Mouse (Mus musculus) embryonic facial prominence, embryonic 14.5 days (tissue): Measurements from ENCODE around the gene Letm1. TPM values are rescaled to one million over a fixed set of nuclear protein-coding genes. Genes with fewer than 3 reads are reported as not detected.
A peak's percentile ranks its signal among the peaks of the same experiment; 100 is the strongest.

Experiments
- ATAC-seq: fragments of 200-750 bp; cut with Nextera tagmentation; 2 replicates; pipeline ENCODE4 v1.8.0; 2017; ENCODE audit warnings: low read depth, moderate number of reproducible peaks, moderate TSS enrichment
- DNase-seq: peaks from one replicate; pipeline ENCODE4 v3.0.0-alpha.2; 2015; ENCODE audit warnings: low spot score
- H3K27ac ChIP-seq: fragments of 300-500 bp; sonication (generic); replicated peaks from 2 replicates; pipeline ENCODE4 v1.5.1; 2014; ENCODE audit warnings: low read depth, mild to moderate bottlenecking, low read length, moderate library complexity
- H3K27me3 ChIP-seq: fragments of 300-500 bp; sonication (generic); replicated peaks from 2 replicates; pipeline ENCODE4 v1.6.1; 2014; ENCODE audit warnings: low read length; ENCODE audit not compliant: control insufficient read depth, insufficient read depth
- H3K36me3 ChIP-seq: fragments of 300-500 bp; sonication (generic); 2 replicates; pipeline ENCODE4 v1.6.1; 2014; ENCODE audit warnings: low read length, mixed read lengths; ENCODE audit not compliant: control insufficient read depth, insufficient read depth
- H3K4me1 ChIP-seq: fragments of 300-500 bp; sonication (generic); 2 replicates; pipeline ENCODE4 v1.6.1; 2014; ENCODE audit warnings: antibody characterized with exemption, low read length; ENCODE audit not compliant: control insufficient read depth, insufficient read depth
- H3K4me2 ChIP-seq: fragments of 300-500 bp; sonication (generic); 2 replicates; pipeline ENCODE4 v1.6.1; 2014; ENCODE audit warnings: low read depth, mild to moderate bottlenecking, low read length, moderate library complexity, mixed read lengths
- H3K4me3 ChIP-seq: fragments of 300-500 bp; sonication (generic); 2 replicates; pipeline ENCODE4 v1.5.1; 2014; ENCODE audit warnings: low read depth, mild to moderate bottlenecking, low read length
- H3K9ac ChIP-seq: fragments of 300-500 bp; sonication (generic); 2 replicates; pipeline ENCODE4 v1.6.1; 2014; ENCODE audit warnings: low read depth, mild to moderate bottlenecking, low read length, moderate library complexity, mixed read lengths
- H3K9me3 ChIP-seq: fragments of 300-500 bp; sonication (generic); 2 replicates; pipeline ENCODE4 v1.6.1; 2016; ENCODE audit warnings: low read length; ENCODE audit not compliant: control insufficient read depth
- WGBS: fragments of 180-500 bp; shearing (Covaris S2); extraction: QIAGEN DNeasy Blood & Tissue Kit; methylation state at CpG from one replicate; pipeline ENCODE4 v1.1.7; 2014; 5-methylcytosine and 5-hydroxymethylcytosine counted together
- polyA plus RNA-seq: library from polyadenylated mRNA; unstranded; fragments of >200 nt; fragmentation: Nextera tagmentation; extraction: Ambion mirVana; gene quantifications from 2 replicates; pipeline ENCODE4 v1.2.1, GENCODE M21; 2014

Letm1 gene
- polyA plus RNA-seq, 1 experiment from 2014 or later = 39.5 TPM

DNA sequence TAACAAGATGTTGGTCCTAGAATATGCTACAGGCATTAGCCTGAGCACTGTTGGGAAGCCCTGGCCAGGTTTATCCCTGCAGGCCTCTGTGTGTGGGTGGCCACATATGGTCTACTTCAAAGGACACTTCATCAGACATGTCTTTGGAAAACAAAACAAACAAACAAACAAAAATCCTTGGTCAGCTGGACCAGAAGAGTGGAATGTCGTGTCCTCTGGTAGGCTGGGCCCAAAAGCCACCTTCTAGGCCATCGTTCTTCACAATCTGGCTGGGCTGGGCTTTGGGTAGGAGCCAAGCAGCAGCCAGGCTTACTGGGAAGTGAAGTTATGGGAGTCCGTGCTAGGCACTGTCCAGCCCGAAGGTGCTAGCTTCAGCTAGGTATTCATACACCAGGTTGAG, 75.5 kb downstream of the Letm1 start:
- no peak for ATAC-seq
- peaks cover 6% of the 10 kb centered on the region for H3K4me1 ChIP-seq

GRCm38 (mm10) chr5:33706350-33706629, 76.3 kb downstream of the Letm1 start:
- Histone ChIP-seq H3K27me3 (no peaks in the 10 kb centered on the region), H3K4me1 (peaks cover 6% of the 10 kb centered on the region), H3K36me3 (no peaks in the 10 kb centered on the region), H3K4me3 (no peak overlapping the region), H3K27ac (peak overlapping the region; percentile 10; the same call in 1 of the 2 replicates), H3K4me2 (no peak overlapping the region), H3K9me3 (no peaks in the 10 kb centered on the region), H3K9ac (no peak overlapping the region)
- ATAC-seq = no peak
- DNase-seq = no peak
- 93% methylated on average over 1 of the region's 1 CpGs for WGBS

More for the DNA sequence above, 75.5 kb downstream of the Letm1 start:
- H3K4me3 ChIP-seq = no peak overlapping the region
- no peak overlapping the region for H3K27ac ChIP-seq
- no peak overlapping the region for H3K4me2 ChIP-seq
- no peaks in the 10 kb centered on the region for H3K9me3 ChIP-seq
- 63% methylated on average over 4 of the region's 4 CpGs for WGBS
- H3K36me3 ChIP-seq = no peaks in the 10 kb centered on the region
- H3K9ac ChIP-seq = no peak overlapping the region
- DNase-seq = no peak
- no peaks in the 10 kb centered on the region for H3K27me3 ChIP-seq

GRCm38 (mm10) chr5:33705612-33706349, 76.8 kb downstream of the Letm1 start:
- H3K4me2 ChIP-seq = no peak overlapping the region
- 39% methylated on average over 7 of the region's 9 CpGs for WGBS
- H3K9ac ChIP-seq = no peak overlapping the region
- no peak overlapping the region for H3K4me3 ChIP-seq
- H3K4me1 ChIP-seq = peaks cover 8% of the 10 kb centered on the region
- no peak for DNase-seq
- peak; percentile 34 for ATAC-seq
- H3K36me3 ChIP-seq = no peaks in the 10 kb centered on the region
- no peaks in the 10 kb centered on the region for H3K27me3 ChIP-seq
- peak overlapping the region; percentile 10; the same call in 1 of the 2 replicates for H3K27ac ChIP-seq
- no peaks in the 10 kb centered on the region for H3K9me3 ChIP-seq

GRCm38 (mm10) chr5:33704945-33705611, 77.5 kb downstream of the Letm1 start:
- H3K4me1 ChIP-seq = peaks cover 15% of the 10 kb centered on the region
- H3K4me3 ChIP-seq = no peak overlapping the region
- no peak for DNase-seq
- no peaks in the 10 kb centered on the region for H3K9me3 ChIP-seq
- no peak overlapping the region for H3K4me2 ChIP-seq
- no peak overlapping the region for H3K27ac ChIP-seq
- H3K9ac ChIP-seq = no peak overlapping the region
- 13% methylated on average over 3 of the region's 11 CpGs for WGBS
- H3K27me3 ChIP-seq = no peaks in the 10 kb centered on the region
- ATAC-seq = peak; percentile 44; the same call in 1 of the 2 replicates
- H3K36me3 ChIP-seq = no peaks in the 10 kb centered on the region

- no peak for DNase-seq
- WGBS = 41% methylated on average over 8 of the region's 8 CpGs
- H3K4me1 ChIP-seq = peaks cover 16% of the 10 kb centered on the region
Observed at GRCm38 (mm10) chr5:33703999-33704398, 78.6 kb downstream of the Letm1 start.

GRCm38 (mm10) chr5:33701832-33702231, 80.8 kb downstream of the Letm1 start:
- DNase-seq = no peak
- no peaks in the 10 kb centered on the region for H3K9me3 ChIP-seq
- 78% methylated on average over 11 of the region's 11 CpGs for WGBS
- H3K27ac ChIP-seq = no peak overlapping the region
- no peak overlapping the region for H3K9ac ChIP-seq
- no peak for ATAC-seq
- no peaks in the 10 kb centered on the region for H3K36me3 ChIP-seq
- H3K27me3 ChIP-seq = no peaks in the 10 kb centered on the region
- H3K4me1 ChIP-seq = peaks cover 31% of the 10 kb centered on the region
- no peak overlapping the region for H3K4me3 ChIP-seq
- H3K4me2 ChIP-seq = no peak overlapping the region

More at GRCm38 (mm10) chr5:33703999-33704398, 78.6 kb downstream of the Letm1 start:
- no peak overlapping the region for H3K9ac ChIP-seq
- no peak overlapping the region for H3K4me2 ChIP-seq
- H3K27me3 ChIP-seq = no peaks in the 10 kb centered on the region
- H3K36me3 ChIP-seq = no peaks in the 10 kb centered on the region
- H3K4me3 ChIP-seq = no peak overlapping the region
- no peaks in the 10 kb centered on the region for H3K9me3 ChIP-seq
- no peak for ATAC-seq
- no peak overlapping the region for H3K27ac ChIP-seq

GRCm38 (mm10) chr5:33700010-33700409, 82.6 kb downstream of the Letm1 start:
- 37% methylated on average over 13 of the region's 13 CpGs for WGBS
- Histone ChIP-seq H3K4me3 (no peak overlapping the region), H3K4me1 (peaks cover 43% of the 10 kb centered on the region), H3K9ac (no peak overlapping the region), H3K27ac (no peak overlapping the region), H3K36me3 (no peaks in the 10 kb centered on the region), H3K4me2 (no peak overlapping the region), H3K9me3 (no peaks in the 10 kb centered on the region), H3K27me3 (no peaks in the 10 kb centered on the region)
- ATAC-seq (no peak), DNase-seq (no peak)

DNA sequence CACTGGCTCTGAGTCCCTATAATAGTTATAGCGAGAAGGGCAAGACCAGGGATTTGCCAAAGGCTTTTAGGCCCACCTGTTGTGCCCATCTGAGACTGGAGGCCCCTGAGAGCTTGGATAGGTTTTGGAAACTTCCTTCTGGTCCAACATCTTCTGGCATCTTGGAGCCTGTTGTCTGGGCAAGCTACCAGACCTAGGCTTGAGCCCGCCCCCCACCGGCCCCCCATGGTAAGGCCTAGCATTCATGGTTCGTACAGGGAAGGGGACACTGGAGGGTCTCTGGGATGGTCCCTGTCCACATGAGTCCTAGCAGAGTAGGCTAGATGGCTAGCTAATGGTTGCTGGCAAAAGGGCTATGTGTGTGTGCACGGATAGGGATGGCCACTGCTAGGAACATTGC, 83.9 kb downstream of the Letm1 start:
- H3K9ac ChIP-seq = no peak overlapping the region
- H3K4me2 ChIP-seq = no peak overlapping the region
- no peak overlapping the region for H3K4me3 ChIP-seq
- H3K27me3 ChIP-seq = no peaks in the 10 kb centered on the region
- H3K36me3 ChIP-seq = no peaks in the 10 kb centered on the region
- WGBS = 83% methylated on average over 5 of the region's 5 CpGs
- DNase-seq = no peak
- no peaks in the 10 kb centered on the region for H3K9me3 ChIP-seq
- H3K4me1 ChIP-seq = peaks cover 48% of the 10 kb centered on the region
- H3K27ac ChIP-seq = no peak overlapping the region
- no peak for ATAC-seq
